Mouse (Mus musculus): ENCODE data around the gene Itsn2. TPM values are rescaled to one million over a fixed set of nuclear protein-coding genes. Genes with fewer than 3 reads are reported as not detected.
"Not testable (repeated sequence)": the region's sequence is repeated elsewhere in the genome, so short reads cannot be mapped to it uniquely, and the experiment has no call there.

The Itsn2 gene
- total RNA-seq (2015) = 78.3 and 94.5 TPM in 2 replicates
- total RNA-seq (2017) = 123 and 143 TPM in 2 replicates

- ATAC-seq (replicated peaks; ENCODE audit: poor library complexity) = peak; percentile 62
Measured at GRCm38 (mm10) chr12:4592541-4593165, at the start of gene Itsn2, which contains the start of gene Gm3625. TSS of gene Itsn2 (plus strand) at chr12:4592638. TSS of gene Gm3625 (minus strand) at chr12:4592927.

- ATAC-seq (replicated peaks; ENCODE audit: poor library complexity) = peak; percentile 65
Measured at GRCm38 (mm10) chr12:4544400-4544919, 48.0 kb upstream of the Itsn2 start.

GRCm38 (mm10) chr12:4545425-4545824 lies 47.0 kb upstream of the Itsn2 start:
- ATAC-seq (replicated peaks; ENCODE audit: poor library complexity) = peak; percentile 82

- ATAC-seq (replicated peaks; ENCODE audit: poor library complexity) = no peak
Measured at GRCm38 (mm10) chr12:4546491-4546890, 45.9 kb upstream of the Itsn2 start.

GRCm38 (mm10) chr12:4547557-4547956 lies 44.9 kb upstream of the Itsn2 start:
- ATAC-seq (replicated peaks; ENCODE audit: poor library complexity) = no peak

GRCm38 (mm10) chr12:4548053-4549013 lies 44.1 kb upstream of the Itsn2 start:
- peak; percentile 81 for ATAC-seq (replicated peaks; ENCODE audit: poor library complexity)

- ATAC-seq (replicated peaks; ENCODE audit: poor library complexity) = not testable (repeated sequence)
Measured at GRCm38 (mm10) chr12:4553704-4554103, 38.7 kb upstream of the Itsn2 start.

- ATAC-seq (replicated peaks; ENCODE audit: poor library complexity) = no peak
Measured at GRCm38 (mm10) chr12:4555451-4555850, 37.0 kb upstream of the Itsn2 start.

- ATAC-seq (replicated peaks; ENCODE audit: poor library complexity) = no peak
Measured at GRCm38 (mm10) chr12:4556891-4557290, 35.5 kb upstream of the Itsn2 start.

GRCm38 (mm10) chr12:4557436-4557835 lies 35.0 kb upstream of the Itsn2 start:
- no peak for ATAC-seq (replicated peaks; ENCODE audit: poor library complexity)

- no peak for ATAC-seq (replicated peaks; ENCODE audit: poor library complexity)
Measured at GRCm38 (mm10) chr12:4558013-4558412, 34.4 kb upstream of the Itsn2 start.

- ATAC-seq (replicated peaks; ENCODE audit: poor library complexity) = no peak; the same call in 1 of the 2 replicates
Measured at GRCm38 (mm10) chr12:4558475-4559279, 33.8 kb upstream of the Itsn2 start.

- peak; percentile 100 for ATAC-seq (replicated peaks; ENCODE audit: poor library complexity)
Measured at GRCm38 (mm10) chr12:4571864-4572263, 20.6 kb upstream of the Itsn2 start.

- no peak for ATAC-seq (replicated peaks; ENCODE audit: poor library complexity)
Measured at GRCm38 (mm10) chr12:4574065-4574464, 18.4 kb upstream of the Itsn2 start.

GRCm38 (mm10) chr12:4582326-4582725 lies 10.1 kb upstream of the Itsn2 start:
- no peak for ATAC-seq (replicated peaks; ENCODE audit: poor library complexity)

GRCm38 (mm10) chr12:4587846-4588245 lies 4.6 kb upstream of the Itsn2 start:
- ATAC-seq (replicated peaks; ENCODE audit: poor library complexity) = no peak

- no peak for ATAC-seq (replicated peaks; ENCODE audit: poor library complexity)
Measured at GRCm38 (mm10) chr12:4588603-4589002, 3.8 kb upstream of the Itsn2 start.

GRCm38 (mm10) chr12:4592025-4592424 lies 413 bp upstream of the Itsn2 start:
- peak; percentile 29 for ATAC-seq (replicated peaks; ENCODE audit: poor library complexity)

GRCm38 (mm10) chr12:4593166-4593929 lies 910 bp downstream of the Itsn2 start:
- peak; percentile 35 for ATAC-seq (replicated peaks; ENCODE audit: poor library complexity)

GRCm38 (mm10) chr12:4593930-4594391 lies 1.5 kb downstream of the Itsn2 start:
- ATAC-seq (replicated peaks; ENCODE audit: poor library complexity) = no peak
